Mouse (Mus musculus) heart, embryonic 14.5 days (tissue): ENCODE results near the gene Tex9. TPM values are rescaled to one million over a fixed set of nuclear protein-coding genes. Genes with fewer than 3 reads are reported as not detected.
"Not testable (repeated sequence)": the region's sequence is repeated elsewhere in the genome, so short reads cannot be mapped to it uniquely, and the experiment has no call there.

Source experiments
- ATAC-seq: fragments of 200-750 bp; cut with Nextera tagmentation; 2 replicates; pipeline ENCODE4 v1.8.0; 2017; ENCODE audit warnings: low read depth, moderate TSS enrichment; ENCODE audit not compliant: insufficient number of reproducible peaks, insufficient read depth, low FRiP score
- H3K27ac ChIP-seq, 2 experiments: fragments of 200-500 bp in 1 of 2; fragments of 300-500 bp in 1 of 2; sonication (generic) in 1 of 2; replicated peaks in 1 of 2; 2 replicates each; pipeline ENCODE4 v1.5.1; 2012 to 2014; ENCODE audit warnings: low read depth in 2 of 2, low read length in 2 of 2, control low read depth in 1 of 2, mild to moderate bottlenecking in 1 of 2, mixed read lengths in 1 of 2; ENCODE audit not compliant: control insufficient read depth in 1 of 2, insufficient read depth in 1 of 2
- H3K27me3 ChIP-seq: fragments of 300-500 bp; sonication (generic); 2 replicates; pipeline ENCODE4 v1.6.1; 2014; ENCODE audit warnings: mild to moderate bottlenecking, low read length, control low read depth; ENCODE audit not compliant: control insufficient read depth, insufficient read depth
- H3K36me3 ChIP-seq: fragments of 300-500 bp; sonication (generic); 2 replicates; pipeline ENCODE4 v1.6.1; 2014; ENCODE audit warnings: mild to moderate bottlenecking, control low read depth, low read length, mixed read lengths; ENCODE audit not compliant: control insufficient read depth, insufficient read depth
- H3K4me1 ChIP-seq, 2 experiments: fragments of 200-500 bp in 1 of 2; fragments of 300-500 bp in 1 of 2; sonication (generic) in 1 of 2; 2 replicates each; pipeline ENCODE4 v1.6.1; 2012 to 2014; ENCODE audit warnings: low read length in 2 of 2, control low read depth in 1 of 2, mixed read lengths in 1 of 2; ENCODE audit not compliant: control insufficient read depth in 2 of 2, insufficient read depth in 2 of 2
- H3K4me2 ChIP-seq: fragments of 300-500 bp; sonication (generic); 2 replicates; pipeline ENCODE4 v1.6.1; 2014; ENCODE audit warnings: mild to moderate bottlenecking, low read length
- H3K4me3 ChIP-seq, 2 experiments: fragments of 200-500 bp in 1 of 2; fragments of 300-500 bp in 1 of 2; sonication (generic) in 1 of 2; 2 replicates each; pipeline ENCODE4 v1.5.1; 2012 to 2014; ENCODE audit warnings: low read length in 2 of 2, mild to moderate bottlenecking in 2 of 2, control low read depth in 1 of 2, low read depth in 1 of 2, moderate library complexity in 1 of 2; ENCODE audit not compliant: control insufficient read depth in 1 of 2, insufficient read depth in 1 of 2
- H3K9ac ChIP-seq: fragments of 300-500 bp; sonication (generic); 2 replicates; pipeline ENCODE4 v1.6.1; 2014; ENCODE audit warnings: mild to moderate bottlenecking, low read length
- H3K9me3 ChIP-seq: fragments of 300-500 bp; sonication (generic); 2 replicates; pipeline ENCODE4 v1.6.1; 2016; ENCODE audit warnings: low read length, control low read depth; ENCODE audit not compliant: control insufficient read depth
- WGBS: fragments of 180-500 bp; shearing (Covaris S2); extraction: QIAGEN DNeasy Blood & Tissue Kit; methylation state at CpG from one replicate; pipeline ENCODE4 v1.1.7; 2014; 5-methylcytosine and 5-hydroxymethylcytosine counted together
- polyA plus RNA-seq: library from polyadenylated mRNA; unstranded; fragments of >200 nt; fragmentation: Nextera tagmentation; extraction: Ambion mirVana; gene quantifications from 2 replicates; pipeline ENCODE4 v1.2.1, GENCODE M21; 2014

Gene Tex9
- polyA plus RNA-seq, 1 experiment from 2014 or later = 22.8 TPM

- Histone ChIP-seq H3K27ac (no peak overlapping the region), H3K9ac (no peak overlapping the region), H3K9me3 (no peaks in the 10 kb centered on the region), H3K36me3 (peaks cover 7% of the 10 kb centered on the region), H3K4me1 (no peaks in the 10 kb centered on the region; a peak in 1 of 4 replicates), H3K27me3 (no peaks in the 10 kb centered on the region), H3K4me2 (no peak overlapping the region), H3K4me3 (no peak overlapping the region)
- no peak for ATAC-seq
- WGBS = 80% methylated on average over 4 of the region's 4 CpGs
Measured at GRCm38 (mm10) chr9:72465754-72466181, 26.2 kb downstream of the Tex9 start.

- Histone ChIP-seq H3K4me1 (no peaks in the 10 kb centered on the region; a peak in 1 of 4 replicates), H3K9ac (no peak overlapping the region), H3K4me3 (no peak overlapping the region), H3K36me3 (peaks cover 16% of the 10 kb centered on the region), H3K9me3 (no peaks in the 10 kb centered on the region), H3K27me3 (no peaks in the 10 kb centered on the region), H3K4me2 (no peak overlapping the region), H3K27ac (no peak overlapping the region)
- no peak for ATAC-seq
- WGBS = 87% methylated on average over 1 of the region's 1 CpGs
Measured at GRCm38 (mm10) chr9:72464806-72465205, 27.2 kb downstream of the Tex9 start.

DNA sequence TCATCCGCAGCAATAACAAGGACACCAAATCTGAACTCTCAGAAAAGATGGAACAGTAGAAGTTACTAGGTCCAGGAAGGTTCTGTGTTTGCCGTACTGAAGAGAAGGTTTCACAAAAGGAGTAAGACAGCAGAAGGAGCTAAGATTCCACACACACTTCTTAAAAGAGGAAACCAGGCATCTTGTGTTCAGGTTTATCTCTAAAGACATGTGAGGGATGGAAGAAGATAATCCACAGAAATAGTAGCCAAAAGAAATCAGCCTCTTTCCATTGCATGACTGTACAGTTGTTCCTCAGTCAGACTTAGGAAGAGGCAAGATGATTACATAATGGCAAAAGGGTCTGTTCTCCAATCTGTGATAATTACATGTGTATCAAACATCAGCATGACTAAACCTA, 29.6 kb downstream of the Tex9 start:
- Histone ChIP-seq H3K36me3 (peaks cover 26% of the 10 kb centered on the region), H3K4me1 (no peaks in the 10 kb centered on the region; a peak in 1 of 4 replicates), H3K27ac (no peak overlapping the region), H3K4me3 (no peak overlapping the region), H3K27me3 (no peaks in the 10 kb centered on the region), H3K9ac (no peak overlapping the region), H3K9me3 (no peaks in the 10 kb centered on the region), H3K4me2 (no peak overlapping the region)
- no peak for ATAC-seq
- WGBS = 88% methylated on average over 2 of the region's 2 CpGs

DNA sequence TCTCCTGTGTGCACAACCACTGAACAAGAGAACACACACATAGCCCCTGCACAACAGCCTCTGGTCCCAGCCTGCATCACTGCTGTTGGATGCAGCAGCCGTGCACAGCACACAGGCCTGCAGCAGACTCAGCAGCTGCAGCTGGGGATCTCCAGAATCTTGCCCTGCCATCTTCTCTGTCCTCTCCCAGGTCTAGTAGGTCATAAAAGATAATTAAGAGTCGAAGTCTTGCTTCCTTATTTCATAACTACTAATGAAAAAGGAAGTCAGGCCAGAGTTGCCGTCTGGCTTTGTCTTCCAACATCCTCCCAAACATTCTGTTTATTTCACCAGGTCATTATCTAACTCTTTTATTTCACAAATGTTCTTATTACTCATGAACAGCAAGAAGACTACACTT, 31.2 kb downstream of the Tex9 start:
- H3K9ac ChIP-seq = no peak overlapping the region
- H3K4me2 ChIP-seq = no peak overlapping the region
- no peaks in the 10 kb centered on the region for H3K27me3 ChIP-seq
- 77% methylated on average over 3 of the region's 3 CpGs for WGBS
- peaks cover 35% of the 10 kb centered on the region for H3K36me3 ChIP-seq
- no peaks in the 10 kb centered on the region for H3K9me3 ChIP-seq
- H3K27ac ChIP-seq = no peak overlapping the region
- H3K4me3 ChIP-seq = no peak overlapping the region
- ATAC-seq = no peak
- H3K4me1 ChIP-seq = no peaks in the 10 kb centered on the region; a peak in 1 of 4 replicates

- H3K4me3 ChIP-seq = no peak overlapping the region
- no peaks in the 10 kb centered on the region for H3K27me3 ChIP-seq
- peaks cover 35% of the 10 kb centered on the region for H3K36me3 ChIP-seq
- no peak overlapping the region for H3K9ac ChIP-seq
- no peaks in the 10 kb centered on the region for H3K9me3 ChIP-seq
- no peak for ATAC-seq
- H3K4me1 ChIP-seq = no peaks in the 10 kb centered on the region
- 79% methylated on average over 3 of the region's 3 CpGs for WGBS
- H3K27ac ChIP-seq = no peak overlapping the region
- H3K4me2 ChIP-seq = no peak overlapping the region
Measured at GRCm38 (mm10) chr9:72459703-72460102, 32.3 kb downstream of the Tex9 start.

GRCm38 (mm10) chr9:72458233-72458632, 33.8 kb downstream of the Tex9 start:
- H3K9ac ChIP-seq = no peak overlapping the region
- H3K4me3 ChIP-seq = no peak overlapping the region
- no peaks in the 10 kb centered on the region for H3K27me3 ChIP-seq
- 14% methylated on average over 5 of the region's 5 CpGs for WGBS
- H3K36me3 ChIP-seq = peaks cover 43% of the 10 kb centered on the region
- H3K4me2 ChIP-seq = no peak overlapping the region
- no peaks in the 10 kb centered on the region for H3K4me1 ChIP-seq
- no peak overlapping the region for H3K27ac ChIP-seq
- ATAC-seq = no peak
- no peaks in the 10 kb centered on the region for H3K9me3 ChIP-seq

- H3K27me3 ChIP-seq = no peaks in the 10 kb centered on the region
- WGBS = 34% methylated on average over 1 of the region's 1 CpGs
- no peak overlapping the region for H3K9ac ChIP-seq
- H3K4me3 ChIP-seq = no peak overlapping the region
- H3K4me2 ChIP-seq = no peak overlapping the region
- peaks cover 48% of the 10 kb centered on the region for H3K36me3 ChIP-seq
- ATAC-seq = no peak
- no peaks in the 10 kb centered on the region for H3K9me3 ChIP-seq
- H3K27ac ChIP-seq = no peak overlapping the region
- H3K4me1 ChIP-seq = no peaks in the 10 kb centered on the region
Measured at GRCm38 (mm10) chr9:72456374-72456773, 35.6 kb downstream of the Tex9 start.

DNA sequence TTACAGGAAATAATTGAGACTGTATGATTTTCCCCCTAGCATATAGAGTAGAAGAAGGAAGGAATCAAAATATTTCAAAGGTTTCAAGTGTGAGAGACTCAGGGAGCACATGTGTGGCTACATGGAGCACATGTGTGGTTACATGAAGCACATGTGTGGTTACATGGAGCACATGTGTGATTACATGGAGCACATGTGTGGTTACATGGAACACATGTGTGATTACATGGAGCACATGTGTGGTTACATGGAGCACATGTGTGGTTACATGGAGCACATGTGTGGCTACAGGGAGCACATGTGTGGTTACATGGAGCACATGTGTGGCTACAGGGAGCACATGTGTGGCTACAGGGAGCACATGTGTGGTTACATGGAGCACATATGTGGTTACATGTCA, 37.7 kb downstream of the Tex9 start:
- H3K9me3 ChIP-seq, H3K27ac ChIP-seq, H3K4me2 ChIP-seq, H3K27me3 ChIP-seq, ATAC-seq, H3K9ac ChIP-seq, H3K4me3 ChIP-seq: not testable (repeated sequence)
- Histone ChIP-seq H3K4me1 (peaks cover 0 to 10% of the 10 kb centered on the region in 2 experiments; a peak in 2 of 4 replicates), H3K36me3 (peaks cover 31% of the 10 kb centered on the region)
